Mouse (Mus musculus) forebrain, embryonic 11.5 days (tissue): ENCODE data around the gene Elf4. TPM values are rescaled to one million over a fixed set of nuclear protein-coding genes. Genes with fewer than 3 reads are reported as not detected.

Experiments
- ATAC-seq: fragments of 200-750 bp; cut with Nextera tagmentation; replicated peaks from 2 replicates; pipeline ENCODE4 v1.8.0; 2017; ENCODE audit warnings: moderate TSS enrichment; ENCODE audit not compliant: low FRiP score
- DNase-seq: peaks from one replicate; pipeline ENCODE4 v3.0.0-alpha.2; 2017; ENCODE audit warnings: low spot score
- H3K27ac ChIP-seq: fragments of 300-500 bp; sonication (generic); 2 replicates; pipeline ENCODE4 v1.5.1; 2014; ENCODE audit warnings: low read depth, low read length
- H3K27me3 ChIP-seq: fragments of 300-500 bp; sonication (generic); 2 replicates; pipeline ENCODE4 v1.6.1; 2014; ENCODE audit warnings: mild to moderate bottlenecking, low read length, mixed read lengths; ENCODE audit not compliant: control insufficient read depth, insufficient read depth
- H3K36me3 ChIP-seq: fragments of 300-500 bp; sonication (generic); 2 replicates; pipeline ENCODE4 v1.6.1; 2014; ENCODE audit warnings: mild to moderate bottlenecking, low read length, moderate library complexity, mixed read lengths; ENCODE audit not compliant: control insufficient read depth, insufficient read depth
- H3K4me1 ChIP-seq: fragments of 300-500 bp; sonication (generic); replicated peaks from 2 replicates; pipeline ENCODE4 v1.6.1; 2014; ENCODE audit warnings: low read length, mixed read lengths; ENCODE audit not compliant: control insufficient read depth, insufficient read depth
- H3K4me2 ChIP-seq: fragments of 300-500 bp; sonication (generic); 2 replicates; pipeline ENCODE4 v1.6.1; 2014; ENCODE audit warnings: low read depth, mild to moderate bottlenecking, low read length, moderate library complexity, mixed read lengths; ENCODE audit not compliant: severe bottlenecking
- H3K4me3 ChIP-seq: fragments of 300-500 bp; sonication (generic); 2 replicates; pipeline ENCODE4 v1.5.1; 2014; ENCODE audit warnings: low read depth, low read length
- H3K9ac ChIP-seq: fragments of 300-500 bp; sonication (generic); 2 replicates; pipeline ENCODE4 v1.6.1; 2014; ENCODE audit warnings: low read length
- H3K9me3 ChIP-seq: fragments of 300-500 bp; sonication (generic); 2 replicates; pipeline ENCODE4 v1.6.1; 2016; ENCODE audit warnings: low read length, mixed read lengths; ENCODE audit not compliant: control insufficient read depth
- WGBS: fragments of 180-500 bp; shearing (Covaris S2); extraction: QIAGEN DNeasy Blood & Tissue Kit; methylation state at CpG from one replicate; pipeline ENCODE4 v1.1.7; 2014; 5-methylcytosine and 5-hydroxymethylcytosine counted together
- polyA plus RNA-seq: library from polyadenylated mRNA; unstranded; fragments of >200 nt; fragmentation: Nextera tagmentation; extraction: Ambion mirVana; gene quantifications from 2 replicates; pipeline ENCODE4 v1.2.1, GENCODE M21; 2014

The Elf4 gene
- polyA plus RNA-seq, 1 experiment from 2014 or later: 3.2 TPM

DNA sequence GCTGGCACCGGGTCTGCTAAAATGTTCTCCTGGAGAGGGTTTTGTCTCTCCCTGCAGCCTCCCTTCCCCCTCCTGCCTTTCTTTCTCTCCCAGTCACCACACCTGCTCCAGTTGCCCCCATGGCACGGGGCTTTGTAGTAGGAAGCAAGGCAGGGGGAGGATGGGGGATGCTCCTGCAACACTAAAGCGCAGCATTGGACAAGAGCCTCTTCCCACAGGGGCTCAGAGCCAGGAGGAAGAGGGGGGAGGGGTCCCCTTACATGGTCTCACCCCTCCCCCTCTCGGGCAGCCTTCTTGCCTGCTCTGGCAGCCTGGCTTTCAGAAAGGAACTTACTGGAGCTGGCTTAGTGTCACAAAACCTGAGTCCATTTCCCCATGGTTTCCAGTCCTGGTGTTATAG lies 77.0 kb downstream of the Elf4 start:
- Histone ChIP-seq H3K4me1 (no peaks in the 10 kb centered on the region), H3K27me3 (no peaks in the 10 kb centered on the region), H3K4me3 (no peak overlapping the region), H3K36me3 (no peaks in the 10 kb centered on the region; the same call in 1 of the 2 replicates), H3K4me2 (no peak overlapping the region), H3K27ac (0 out of 2 replicates have a peak overlapping the region, but pooled peaks have one; percentile 25), H3K9ac (no peak overlapping the region), H3K9me3 (no peaks in the 10 kb centered on the region)
- ATAC-seq: peak; percentile 58; the same call in 1 of the 2 replicates
- WGBS: 38% methylated on average over 4 of the region's 4 CpGs
- DNase-seq: no peak

- H3K4me3 ChIP-seq: no peak overlapping the region
- no peaks in the 10 kb centered on the region for H3K4me1 ChIP-seq
- no peaks in the 10 kb centered on the region for H3K27me3 ChIP-seq
- H3K36me3 ChIP-seq: no peaks in the 10 kb centered on the region; the same call in 1 of the 2 replicates
- H3K9me3 ChIP-seq: no peaks in the 10 kb centered on the region
- no peak overlapping the region for H3K9ac ChIP-seq
- 61% methylated on average over 7 of the region's 7 CpGs for WGBS
- H3K4me2 ChIP-seq: no peak overlapping the region
- DNase-seq: peak; percentile 73
- H3K27ac ChIP-seq: no peak overlapping the region
- no peak for ATAC-seq
Measured at GRCm38 (mm10) chrX:48383643-48384042, 79.3 kb downstream of the Elf4 start.

DNA sequence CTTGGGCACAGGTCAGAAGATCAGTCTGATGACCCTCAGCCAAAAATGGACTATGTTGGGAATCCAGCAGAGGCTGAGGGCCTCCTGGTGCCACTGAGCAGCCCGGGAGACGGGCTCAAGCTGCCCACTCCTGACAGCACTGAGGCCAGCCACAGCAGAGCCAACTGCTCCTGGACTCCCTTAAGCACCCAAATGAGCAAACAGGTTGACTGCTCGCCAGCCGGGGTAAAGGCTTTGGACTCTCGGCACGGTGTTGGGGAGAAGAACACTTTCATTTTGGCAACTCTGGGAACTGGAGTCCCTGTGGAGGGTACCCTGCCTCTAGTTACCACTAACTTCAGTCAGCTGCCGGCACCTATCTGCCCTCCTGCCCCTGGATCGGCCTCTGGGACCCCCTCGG lies 95.1 kb downstream of the Elf4 start:
- H3K9me3 ChIP-seq: no peaks in the 10 kb centered on the region
- H3K27ac ChIP-seq: no peak overlapping the region
- H3K4me1 ChIP-seq: no peaks in the 10 kb centered on the region
- DNase-seq (no peak), ATAC-seq (no peak)
- no peaks in the 10 kb centered on the region for H3K27me3 ChIP-seq
- H3K9ac ChIP-seq: no peak overlapping the region
- H3K36me3 ChIP-seq: no peaks in the 10 kb centered on the region; the same call in 1 of the 2 replicates
- H3K4me2 ChIP-seq: no peak overlapping the region
- H3K4me3 ChIP-seq: no peak overlapping the region
- WGBS: 92% methylated on average over 9 of the region's 9 CpGs

DNA sequence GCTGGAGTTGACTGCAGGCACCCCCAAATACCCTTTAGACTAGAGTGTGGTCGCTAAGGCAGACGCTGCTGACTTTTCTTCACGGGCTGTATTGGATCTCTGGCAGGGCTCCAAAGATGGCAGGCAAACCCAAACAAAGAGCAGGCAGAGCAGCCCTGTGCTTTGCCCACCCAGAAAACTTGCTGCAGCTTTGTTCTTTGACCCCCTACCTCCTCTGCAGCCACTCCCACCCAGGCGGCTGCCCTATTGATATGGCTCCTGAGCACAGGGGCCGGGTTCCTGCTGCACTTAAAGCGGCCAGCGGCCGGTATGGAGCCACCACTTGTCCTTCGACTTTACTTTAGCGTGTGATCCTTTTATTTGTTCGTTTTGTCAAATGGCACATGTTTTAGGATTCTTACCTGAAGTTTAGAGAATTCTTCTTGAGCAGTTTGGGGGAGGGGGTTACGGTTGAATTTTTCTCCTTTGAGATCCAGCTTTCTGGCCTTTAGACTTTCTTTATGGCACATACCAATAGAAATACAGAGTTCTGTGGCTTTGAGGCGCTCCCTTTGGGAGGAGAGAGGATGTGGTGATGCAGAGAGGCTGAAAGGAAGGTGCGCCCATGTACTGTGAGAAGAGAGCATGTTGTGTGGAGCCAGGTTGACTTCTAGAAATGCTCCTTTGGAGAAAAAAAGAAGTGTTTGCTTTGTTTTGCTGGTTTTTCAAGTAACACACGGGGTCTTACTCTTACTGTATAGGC lies 96.9 kb downstream of the Elf4 start:
- no peak overlapping the region for H3K4me2 ChIP-seq

More for the DNA sequence above, 96.9 kb downstream of the Elf4 start:
- Histone ChIP-seq H3K4me1 (no peaks in the 10 kb centered on the region), H3K9me3 (no peaks in the 10 kb centered on the region), H3K4me3 (no peak overlapping the region), H3K9ac (no peak overlapping the region), H3K27me3 (no peaks in the 10 kb centered on the region), H3K27ac (no peak overlapping the region), H3K36me3 (no peaks in the 10 kb centered on the region; the same call in 1 of the 2 replicates)
- peak; percentile 57 for DNase-seq
- 37% methylated on average over 15 of the region's 15 CpGs for WGBS
- ATAC-seq: peak; percentile 55; the same call in 1 of the 2 replicates

Other genes with a start within 250 kb of the Elf4 start
- 25.7 and 25.9 TPM in 2 replicates for gene Utp14a, start 206.3 kb downstream of the Elf4 start, polyA plus RNA-seq
- 7.9 and 8.1 TPM in 2 replicates for gene Bcorl1, start 121.8 kb downstream of the Elf4 start, polyA plus RNA-seq
- gene Aifm1, start 50.4 kb upstream of the Elf4 start, polyA plus RNA-seq: 80.7 and 83.6 TPM in 2 replicates
- 22.4 and 22.9 TPM in 2 replicates for gene Rab33a, start 56.2 kb upstream of the Elf4 start, polyA plus RNA-seq
- gene Zfp280c, start 131.4 kb upstream of the Elf4 start, polyA plus RNA-seq: 19.4 and 25.1 TPM in 2 replicates
- 24.6 and 26.4 TPM in 2 replicates for gene Slc25a14, start 160.3 kb upstream of the Elf4 start, polyA plus RNA-seq
- gene Gpr119, start 211.3 kb upstream of the Elf4 start, polyA plus RNA-seq: not detected in 2 replicates
- gene Rbmx2, start 231.9 kb upstream of the Elf4 start, polyA plus RNA-seq: 25.4 and 26.4 TPM in 2 replicates